Mouse (Mus musculus) cortical plate, adult 2 months (tissue): ENCODE data around the gene Tmprss12.

Experiments used
- CTCF ChIP-seq: fragments of 200-500 bp; IDR thresholded peaks from 2 replicates; pipeline ENCODE4 v1.5.1; 2011; ENCODE audit warnings: mild to moderate bottlenecking, control low read depth, low read length; ENCODE audit not compliant: insufficient read depth; ENCODE audit errors: extremely low read depth
- POLR2A ChIP-seq: fragments of 200-500 bp; IDR thresholded peaks from 2 replicates; pipeline ENCODE4 v1.6.1; 2011; ENCODE audit warnings: mild to moderate bottlenecking, low read length, control low read depth; ENCODE audit not compliant: insufficient read depth; ENCODE audit errors: extremely low read depth

- TF ChIP-seq CTCF = no peak
- no peak for TF ChIP-seq POLR2A
These were observed 20.9 kb downstream of the Tmprss12 start for GRCm38 (mm10) chr15:100301556-100301955.
